26 mouse cellular contexts compared by ENCODE assay signal in the genomic region with DNA sequence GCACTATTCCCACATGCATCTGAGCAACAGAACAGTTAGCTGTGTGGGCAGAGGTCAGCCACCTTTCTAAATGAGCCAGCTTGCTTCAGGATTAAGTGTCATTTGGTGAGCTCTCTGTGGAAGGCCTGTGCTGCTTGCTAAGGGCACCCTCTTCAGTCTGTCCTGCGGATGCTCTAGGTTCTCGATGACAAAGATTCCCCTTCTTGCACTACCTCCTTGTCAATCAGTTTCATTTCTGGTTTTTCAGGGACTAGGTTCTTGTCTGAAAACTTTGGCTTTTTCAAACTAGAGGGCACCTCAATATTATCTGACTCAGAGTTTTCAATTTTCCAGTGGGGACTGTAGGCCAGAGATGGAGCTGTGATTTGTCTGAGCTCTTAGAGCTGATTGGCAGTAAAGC.
DNase-seq lines count a peak whose midpoint lies in the region; ATAC-seq and TF ChIP-seq lines count a peak whose summit lies in the region.
"Had no signal": no experiment of that assay in that cellular context is flagged by ENCODE, and none has a peak within 500 bp of the region (broad histone marks: within the 10 kb centered on the region; RNA-seq: fewer than 3 reads in every experiment).

No protein-coding gene starts in this region.

- in situ Hi-C loops in CH12.LX (cut with MboI; ENCODE audit: low pct_ligation_motif_present, low pct_unique_long_range_greater_than_20kb, low sequenced_read_pairs), result loop anchor here (10.0 to 25.0 kb wide), 2 partner anchors 125 to 347 kb away; a partner anchor contains a TSS

- H3K27me3 ChIP-seq in midbrain, embryonic 11.5 days (ENCODE audit: control insufficient read depth, insufficient read depth, low read length), result no peaks in the 10 kb centered on the region
- H3K27me3 ChIP-seq in midbrain, embryonic 14.5 days (ENCODE audit: control insufficient read depth, insufficient read depth, low read length), result no peaks in the 10 kb centered on the region
- H3K27me3 ChIP-seq in CH12.LX (replicated peaks), result no peaks in the 10 kb centered on the region
- H3K27me3 ChIP-seq: embryonic facial prominence, embryonic 13.5 days; embryonic facial prominence, embryonic 15.5 days; forebrain, embryonic 13.5 days had no signal

- TF ChIP-seq EP300 in CH12.LX (IDR thresholded peaks at IDR 0.05; ENCODE audit: low read length), result peak; percentile 72

- peak; percentile 34; the same call in 1 of the 2 replicates for TF ChIP-seq POLR2A in CH12.LX (IDR thresholded peaks at IDR 0.05; ENCODE audit: low read depth, low read length)

- no peak overlapping the region for H3K4me2 ChIP-seq in midbrain, embryonic 11.5 days
- H3K4me2 ChIP-seq in midbrain, embryonic 14.5 days (ENCODE audit: low read length), result no peak overlapping the region
- peak overlapping the region; percentile 45; the same call in 1 of the 2 replicates for H3K4me2 ChIP-seq in CH12.LX (ENCODE audit: insufficient read depth, low read depth, poor library complexity, severe bottlenecking)
- H3K4me2 ChIP-seq: embryonic facial prominence, embryonic 13.5 days; embryonic facial prominence, embryonic 15.5 days; forebrain, embryonic 13.5 days had no signal

- 91% methylated on average over 2 of the region's 2 CpGs for WGBS in midbrain, embryonic 11.5 days
- 95% methylated on average over 2 of the region's 2 CpGs for WGBS in midbrain, embryonic 14.5 days

- no peak overlapping the region for H3K9ac ChIP-seq in midbrain, embryonic 11.5 days (ENCODE audit: low read length)
- H3K9ac ChIP-seq in midbrain, embryonic 14.5 days (replicated peaks; ENCODE audit: low read length), result no peak overlapping the region
- peak overlapping the region; percentile 33; the same call in 1 of the 2 replicates for H3K9ac ChIP-seq in CH12.LX (ENCODE audit: insufficient read depth, low read depth)
- H3K9ac ChIP-seq: embryonic facial prominence, embryonic 13.5 days; embryonic facial prominence, embryonic 15.5 days; forebrain, embryonic 13.5 days had no signal

- H3K9me3 ChIP-seq in midbrain, embryonic 11.5 days (ENCODE audit: control insufficient read depth, low read length), result no peaks in the 10 kb centered on the region
- no peaks in the 10 kb centered on the region for H3K9me3 ChIP-seq in midbrain, embryonic 14.5 days (ENCODE audit: control insufficient read depth, low read length)
- H3K9me3 ChIP-seq in CH12.LX (replicated peaks; ENCODE audit: low read length), result no peaks in the 10 kb centered on the region
- H3K9me3 ChIP-seq: embryonic facial prominence, embryonic 13.5 days; embryonic facial prominence, embryonic 15.5 days; forebrain, embryonic 10.5 days; forebrain, embryonic 13.5 days had no signal

- no peak for DNase-seq in layer of hippocampus, adult 2 months (ENCODE audit: low spot score in 2 of 2)
- DNase-seq in layer of hippocampus, adult 9-11 months, result no peak
- peak; percentile 68 for DNase-seq in midbrain, embryonic 11.5 days (ENCODE audit: low spot score, missing footprints)
- DNase-seq in midbrain, embryonic 14.5 days, result no peak
- DNase-seq in A20 (ENCODE audit: low read depth, low spot score), result peak; percentile 54
- peak; percentile 75 for DNase-seq in CH12.LX (ENCODE audit: extremely low read depth)
- DNase-seq in heart, postnatal 36 days, result no peak
- DNase-seq in neural tube, embryonic 10.5 days (ENCODE audit: extremely low spot score, low spot score), result no peak
- DNase-seq: adrenal gland, adult 2 months; adrenal gland, postnatal 10 days; adrenal gland, postnatal 25 days; B cell, adult 2 months; cerebellum, adult 11 months; cerebellum, adult 18-20 months; cerebellum, adult 8-10 months; cerebellum, adult 9-11 months; cerebellum, postnatal 14 days; cerebellum, postnatal 36 days; embryo, embryonic 11 days had no signal

- H3K27ac ChIP-seq in layer of hippocampus, adult 2 months, result peak overlapping the region; percentile 43; the same call in 1 of the 2 replicates
- no peak overlapping the region for H3K27ac ChIP-seq in midbrain, embryonic 11.5 days (ENCODE audit: low read depth, low read length)
- no peak overlapping the region for H3K27ac ChIP-seq in midbrain, embryonic 14.5 days (replicated peaks; ENCODE audit: low read depth, low read length)
- peak overlapping the region; percentile 94 for H3K27ac ChIP-seq in CH12.LX (ENCODE audit: insufficient read depth, low read depth)
- H3K27ac ChIP-seq: embryonic facial prominence, embryonic 13.5 days; embryonic facial prominence, embryonic 15.5 days; forebrain, embryonic 10.5 days; forebrain, embryonic 13.5 days had no signal

- no peak for ATAC-seq in midbrain, embryonic 11.5 days (ENCODE audit: low FRiP score)
- no peak for ATAC-seq in midbrain, embryonic 14.5 days (ENCODE audit: low FRiP score, low TSS enrichment)
- ATAC-seq: CD4-positive, CD25-positive, alpha-beta regulatory T cell, adult 4 months; forebrain, embryonic 13.5 days; forebrain, embryonic 16.5 days had no signal

- intact Hi-C loops in heart, postnatal 36 days (cut with DNase I), result loop anchor here (5.0 kb wide), 1 partner anchor 72 kb away; no protein-coding TSS in a partner anchor

- TF ChIP-seq CTCF in layer of hippocampus, adult 2 months (conservative IDR thresholded peaks at IDR 0.05), result no peak
- TF ChIP-seq CTCF in CH12.LX (conservative IDR thresholded peaks at IDR 0.05 in 1 of 2, IDR thresholded peaks at IDR 0.05 in 1 of 2; ENCODE audit: low read depth in 2 of 2, low read length in 2 of 2), result peak in 1 of 2 experiments; percentile 64; a peak in 2 of 4 replicates

- peaks cover 12% of the 10 kb centered on the region; the same call in 1 of the 2 replicates for H3K79me2 ChIP-seq in CH12.LX (replicated peaks; ENCODE audit: control insufficient read depth, extremely low read depth, insufficient read depth, poor library complexity, severe bottlenecking)

- H3K4me1 ChIP-seq in midbrain, embryonic 11.5 days (ENCODE audit: control insufficient read depth, insufficient read depth, low read length), result no peaks in the 10 kb centered on the region
- H3K4me1 ChIP-seq in midbrain, embryonic 14.5 days (ENCODE audit: control insufficient read depth, insufficient read depth, low read length), result no peaks in the 10 kb centered on the region
- H3K4me1 ChIP-seq in CH12.LX (ENCODE audit: control insufficient read depth in 1 of 2, insufficient read depth in 2 of 2), result peaks cover 29 to 95% of the 10 kb centered on the region in 2 experiments
- H3K4me1 ChIP-seq: embryonic facial prominence, embryonic 13.5 days; embryonic facial prominence, embryonic 15.5 days; forebrain, embryonic 10.5 days; forebrain, embryonic 13.5 days had no signal

- TF ChIP-seq RAD21 in CH12.LX (IDR thresholded peaks at IDR 0.05; ENCODE audit: low read depth, low read length), result peak; percentile 70

- 0 out of 2 replicates have a peak, but pooled peaks cover 2% of the 10 kb centered on the region for H3K36me3 ChIP-seq in midbrain, embryonic 11.5 days (ENCODE audit: control insufficient read depth, insufficient read depth, low read length)
- peaks cover 29% of the 10 kb centered on the region for H3K36me3 ChIP-seq in midbrain, embryonic 14.5 days (ENCODE audit: control insufficient read depth, insufficient read depth, low read length)
- H3K36me3 ChIP-seq in CH12.LX (replicated peaks in 1 of 2; ENCODE audit: control insufficient read depth in 1 of 2, insufficient read depth in 1 of 2, low read length in 1 of 2), result peaks cover 26 to 53% of the 10 kb centered on the region in 2 experiments
- H3K36me3 ChIP-seq: embryonic facial prominence, embryonic 15.5 days had no signal

- dilution Hi-C loops in CH12.LX (cut with MboI; ENCODE audit: extremely low pct_ligation_motif_present, extremely low pct_unique_long_range_greater_than_20kb, low sequenced_read_pairs), result no loop called here

- H3K4me3 ChIP-seq in layer of hippocampus, adult 2 months, result no peak overlapping the region
- H3K4me3 ChIP-seq in midbrain, embryonic 11.5 days (ENCODE audit: low read depth, low read length), result no peak overlapping the region
- H3K4me3 ChIP-seq in midbrain, embryonic 14.5 days (replicated peaks; ENCODE audit: low read depth, low read length), result no peak overlapping the region
- H3K4me3 ChIP-seq in CH12.LX (replicated peaks in 1 of 3; ENCODE audit: low read depth in 2 of 3, low read length in 2 of 3, poor library complexity in 1 of 3), result no peak overlapping the region
- H3K4me3 ChIP-seq: embryonic facial prominence, embryonic 13.5 days; embryonic facial prominence, embryonic 15.5 days; erythroblast, embryonic 14.5 days; forebrain, embryonic 10.5 days; forebrain, embryonic 13.5 days had no signal

TF ChIP-seq in CH12.LX, 34 proteins besides CTCF, POLR2A, EP300 and RAD21:
- TF ChIP-seq MEF2A (IDR thresholded peaks at IDR 0.05; ENCODE audit: borderline replicate concordance, low read depth, low read length), result peak; percentile 22; the same call in 1 of the 2 replicates
- TF ChIP-seq ELF1 (IDR thresholded peaks at IDR 0.05; ENCODE audit: low read depth, low read length), result no peak
- TF ChIP-seq MXI1 (IDR thresholded peaks at IDR 0.05; ENCODE audit: low read depth, low read length), result no peak
- TF ChIP-seq E2F4 (IDR thresholded peaks at IDR 0.05; ENCODE audit: insufficient replicate concordance, low read depth, low read length), result no peak
- peak; percentile 38; the same call in 1 of the 2 replicates for TF ChIP-seq SIN3A (IDR thresholded peaks at IDR 0.05; ENCODE audit: low read length)
- no peak for TF ChIP-seq KAT2A (IDR thresholded peaks at IDR 0.05; ENCODE audit: insufficient replicate concordance, low read length)
- peak; percentile 53; the same call in 1 of the 2 replicates for TF ChIP-seq TBP (conservative IDR thresholded peaks at IDR 0.05; ENCODE audit: low read depth, low read length)
- no peak for TF ChIP-seq RCOR1 (conservative IDR thresholded peaks at IDR 0.05; ENCODE audit: low read depth, low read length)
- TF ChIP-seq MAX (IDR thresholded peaks at IDR 0.05; ENCODE audit: low read length), result no peak
- TF ChIP-seq USF1 (IDR thresholded peaks at IDR 0.05; ENCODE audit: low read depth, low read length), result no peak
- no peak for TF ChIP-seq GABPA (IDR thresholded peaks at IDR 0.05; ENCODE audit: insufficient replicate concordance, low read depth, low read length)
- TF ChIP-seq ZKSCAN1 (IDR thresholded peaks at IDR 0.05; ENCODE audit: borderline replicate concordance, low read depth, low read length), result no peak
- TF ChIP-seq UBTF (IDR thresholded peaks at IDR 0.05; ENCODE audit: low read depth, low read length), result no peak
- TF ChIP-seq TCF12 (IDR thresholded peaks at IDR 0.05; ENCODE audit: low read depth, low read length), result no peak
- TF ChIP-seq USF2 (conservative IDR thresholded peaks at IDR 0.05; ENCODE audit: low read depth, low read length), result no peak
- TF ChIP-seq BHLHE40 (IDR thresholded peaks at IDR 0.05; ENCODE audit: low read depth, low read length), result peak; percentile 48
- peak; percentile 76 for TF ChIP-seq IRF4 (IDR thresholded peaks at IDR 0.05; ENCODE audit: low read depth, low read length)
- peak; percentile 45 for TF ChIP-seq SMC3 (IDR thresholded peaks at IDR 0.05; ENCODE audit: low read depth, low read length)
- TF ChIP-seq MYC (IDR thresholded peaks at IDR 0.05; ENCODE audit: low read depth, low read length), result no peak
- TF ChIP-seq CHD2 (IDR thresholded peaks at IDR 0.05; ENCODE audit: low read length), result no peak

Comparison
In these comparisons a context has a peak if more than half of its experiments do, and no peak if none do; other contexts are left out.
1. DNase-seq: peak in midbrain, embryonic 11.5 days (single experiment), A20 (single experiment) and CH12.LX (single experiment); none in layer of hippocampus, adult 2 months (0 of 2), layer of hippocampus, adult 9-11 months (single experiment), midbrain, embryonic 14.5 days (single experiment), heart, postnatal 36 days (0 of 2) and neural tube, embryonic 10.5 days (single experiment).
2. H3K27ac ChIP-seq: peak in layer of hippocampus, adult 2 months (single experiment) and CH12.LX (single experiment); none in midbrain, embryonic 11.5 days (single experiment) and midbrain, embryonic 14.5 days (single experiment).